Mouse (Mus musculus) C2C12 (cell line): ENCODE results near the gene Soga1.

Source experiments
- CTCF ChIP-seq: IDR thresholded peaks from one replicate; pipeline ENCODE4 v1.5.1; 2011; ENCODE audit not compliant: control insufficient read depth, insufficient read depth, insufficient read length
- MAX ChIP-seq: IDR thresholded peaks from one replicate; pipeline ENCODE4 v1.6.1; 2011; ENCODE audit warnings: mild to moderate bottlenecking, control low read depth

DNA sequence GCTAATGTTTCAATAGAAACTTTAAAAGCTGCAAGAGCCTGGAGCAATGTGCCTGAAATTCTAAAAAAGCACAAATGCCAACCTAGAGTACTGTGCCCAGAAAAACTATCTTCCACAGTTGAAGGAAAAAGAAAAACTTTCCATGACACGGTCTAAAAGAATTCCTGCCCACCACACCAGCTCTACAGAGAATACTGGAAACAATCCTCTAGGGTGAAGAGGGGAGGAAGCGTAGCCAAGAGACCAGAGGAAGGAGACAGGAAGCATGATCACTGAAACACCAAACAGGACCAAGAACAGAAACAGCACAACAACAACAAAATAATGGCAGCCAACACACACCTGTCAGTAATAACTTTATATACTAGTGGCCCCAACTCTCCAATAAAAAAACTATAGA, 99.0 kb downstream of the Soga1 start:
- TF ChIP-seq MAX (no peak), CTCF (no peak)
